ENCODE assay signal across 8 mouse cellular contexts in the genomic region with DNA sequence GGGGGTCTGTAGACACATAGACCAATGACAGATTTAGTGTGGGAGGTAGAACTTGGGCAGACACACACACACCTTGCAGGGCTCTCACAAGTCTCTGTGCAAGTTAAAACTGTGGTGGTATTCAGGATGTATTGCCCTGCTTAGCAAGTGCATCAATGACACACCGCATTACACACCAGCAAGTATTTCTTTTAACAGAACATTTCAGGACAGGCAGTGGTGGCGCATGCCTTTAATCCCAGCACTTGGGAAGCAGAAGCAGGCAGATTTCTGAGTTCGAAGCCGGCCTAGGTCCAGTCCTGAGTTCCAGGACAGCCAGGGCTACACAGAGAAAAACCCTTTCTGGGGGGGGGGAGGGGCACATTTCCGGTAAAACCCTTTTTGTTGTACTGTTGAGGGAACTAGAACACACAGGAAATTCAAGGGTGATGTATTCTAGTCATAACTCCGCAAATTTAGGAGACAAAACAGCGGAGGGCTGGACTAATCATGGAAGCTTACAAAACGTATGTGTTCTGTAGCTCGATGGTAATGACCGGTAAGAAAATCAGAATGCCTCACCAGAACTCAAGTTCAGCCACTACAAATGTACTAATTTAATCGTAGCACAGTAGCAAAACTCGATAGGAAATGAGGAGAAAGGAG. TPM values are rescaled to one million over a fixed set of nuclear protein-coding genes. Genes with fewer than 3 reads are reported as not detected.
DNase-seq lines count a peak whose midpoint lies in the region; ATAC-seq and TF ChIP-seq lines count a peak whose summit lies in the region.

No protein-coding gene starts in this region.

- no peak for TF ChIP-seq CTCF in stomach, postnatal 0 days (IDR thresholded peaks at IDR 0.05; ENCODE audit: low read depth)

- 74% methylated on average over 12 of the region's 12 CpGs for WGBS in limb, embryonic 14.5 days
- WGBS in stomach, postnatal 0 days, result 72% methylated on average over 12 of the region's 12 CpGs

- H3K4me3 ChIP-seq in limb, embryonic 14.5 days (replicated peaks; ENCODE audit: low read length), result peak overlapping the region; percentile 68
- H3K4me3 ChIP-seq in stomach, postnatal 0 days (ENCODE audit: low read depth, low read length), result peak overlapping the region; percentile 56

- H3K27me3 ChIP-seq in limb, embryonic 14.5 days (ENCODE audit: control insufficient read depth, insufficient read depth, low read length), result no peaks in the 10 kb centered on the region
- H3K27me3 ChIP-seq in stomach, postnatal 0 days (ENCODE audit: control insufficient read depth, insufficient read depth, low read length), result no peaks in the 10 kb centered on the region

- peak; percentile 31 for DNase-seq in cerebellum, adult 9-11 months
- DNase-seq in cerebellum, adult 11 months, result no peak
- DNase-seq in thymus, postnatal 0 days (ENCODE audit: low spot score), result peak; percentile 26
- DNase-seq in thymus, postnatal 4 days, result no peak
- no peak for DNase-seq in limb, embryonic 14.5 days (ENCODE audit: low spot score)
- no peak for DNase-seq in stomach, postnatal 0 days (ENCODE audit: low spot score)
- no peak for DNase-seq in spleen, postnatal 14 days (ENCODE audit: low spot score in 2 of 2)
- DNase-seq in urinary bladder, postnatal 4 days (ENCODE audit: low spot score in 2 of 2), result no peak

- H3K36me3 ChIP-seq in limb, embryonic 14.5 days (ENCODE audit: control insufficient read depth, insufficient read depth, low read length), result peaks cover 19% of the 10 kb centered on the region
- H3K36me3 ChIP-seq in stomach, postnatal 0 days (ENCODE audit: control insufficient read depth, insufficient read depth, low read length), result no peaks in the 10 kb centered on the region

- peak overlapping the region; percentile 87 for H3K27ac ChIP-seq in limb, embryonic 14.5 days (replicated peaks; ENCODE audit: low read depth, low read length)
- H3K27ac ChIP-seq in stomach, postnatal 0 days (replicated peaks), result peak overlapping the region; percentile 94

- no peaks in the 10 kb centered on the region for H3K9me3 ChIP-seq in limb, embryonic 14.5 days (ENCODE audit: control insufficient read depth, low read length)
- H3K9me3 ChIP-seq in stomach, postnatal 0 days (ENCODE audit: control insufficient read depth, low read length), result no peaks in the 10 kb centered on the region

- peak overlapping the region; percentile 75 for H3K9ac ChIP-seq in limb, embryonic 14.5 days (ENCODE audit: low read depth, low read length, severe bottlenecking)
- peak overlapping the region; percentile 72 for H3K9ac ChIP-seq in stomach, postnatal 0 days (ENCODE audit: low read length)

- no peak for ATAC-seq in limb, embryonic 14.5 days (ENCODE audit: low FRiP score, low read depth)
- no peak for ATAC-seq in stomach, postnatal 0 days (ENCODE audit: low FRiP score, low TSS enrichment)

- peaks cover 5% of the 10 kb centered on the region for H3K4me1 ChIP-seq in limb, embryonic 14.5 days (ENCODE audit: control insufficient read depth, insufficient read depth, low read length)
- H3K4me1 ChIP-seq in stomach, postnatal 0 days (replicated peaks; ENCODE audit: control insufficient read depth, insufficient read depth), result 0 out of 2 replicates have a peak, but pooled peaks cover 2% of the 10 kb centered on the region

- no peak for TF ChIP-seq EP300 in stomach, postnatal 0 days (optimal IDR thresholded peaks at IDR 0.05)

- no peak for TF ChIP-seq POLR2A in limb, embryonic 14.5 days (IDR thresholded peaks at IDR 0.05; ENCODE audit: borderline replicate concordance, extremely low read depth, insufficient read depth, insufficient read length)

- H3K4me2 ChIP-seq in limb, embryonic 14.5 days (replicated peaks; ENCODE audit: low read depth, low read length, severe bottlenecking), result peak overlapping the region; percentile 76
- peak overlapping the region; percentile 77 for H3K4me2 ChIP-seq in stomach, postnatal 0 days (replicated peaks; ENCODE audit: low read depth)

RNA-seq across cellular contexts. Expression of a gene that starts 1.0 kb away (rescaled TPM):
- polyA plus RNA-seq in thymus, postnatal 0 days (2015; fragmentation: Nextera tagmentation; extraction: Ambion mirVana), result 650 and 668 TPM in 2 replicates
- polyA plus RNA-seq in limb, embryonic 14.5 days (2012; rRNA removed), result 154 and 233 TPM in 2 replicates
- 515 and 532 TPM in 2 replicates for polyA plus RNA-seq in limb, embryonic 14.5 days (2014; fragmentation: Nextera tagmentation; extraction: Ambion mirVana)
- 451 and 460 TPM in 2 replicates for polyA plus RNA-seq in stomach, postnatal 0 days (2015; fragmentation: Nextera tagmentation; extraction: Ambion mirVana)

RNA-seq across cellular contexts. Expression of a gene that starts 57.0 kb away (rescaled TPM):
- polyA plus RNA-seq in thymus, postnatal 0 days (2015; fragmentation: Nextera tagmentation; extraction: Ambion mirVana), result 0.63 and 1.4 TPM in 2 replicates
- polyA plus RNA-seq in limb, embryonic 14.5 days (2012; rRNA removed), result not detected in 2 replicates
- 1.00 and 1.4 TPM in 2 replicates for polyA plus RNA-seq in limb, embryonic 14.5 days (2014; fragmentation: Nextera tagmentation; extraction: Ambion mirVana)
- polyA plus RNA-seq in stomach, postnatal 0 days (2015; fragmentation: Nextera tagmentation; extraction: Ambion mirVana), result 0.56 and 0.70 TPM in 2 replicates

Comparison
In these comparisons a context has a peak if more than half of its experiments do, and no peak if none do; other contexts are left out.
1. DNase-seq: peak in cerebellum, adult 9-11 months (single experiment) and thymus, postnatal 0 days (single experiment); none in cerebellum, adult 11 months (single experiment), thymus, postnatal 4 days (single experiment), limb, embryonic 14.5 days (single experiment), stomach, postnatal 0 days (single experiment), spleen, postnatal 14 days (0 of 2) and urinary bladder, postnatal 4 days (0 of 2).